Mouse (Mus musculus): ENCODE data around the gene Sytl2. TPM values are rescaled to one million over a fixed set of nuclear protein-coding genes. Genes with fewer than 3 reads are reported as not detected.

The Sytl2 gene
- 67.5 TPM for polyA plus RNA-seq (2017; shearing (Covaris generic))

DNA sequence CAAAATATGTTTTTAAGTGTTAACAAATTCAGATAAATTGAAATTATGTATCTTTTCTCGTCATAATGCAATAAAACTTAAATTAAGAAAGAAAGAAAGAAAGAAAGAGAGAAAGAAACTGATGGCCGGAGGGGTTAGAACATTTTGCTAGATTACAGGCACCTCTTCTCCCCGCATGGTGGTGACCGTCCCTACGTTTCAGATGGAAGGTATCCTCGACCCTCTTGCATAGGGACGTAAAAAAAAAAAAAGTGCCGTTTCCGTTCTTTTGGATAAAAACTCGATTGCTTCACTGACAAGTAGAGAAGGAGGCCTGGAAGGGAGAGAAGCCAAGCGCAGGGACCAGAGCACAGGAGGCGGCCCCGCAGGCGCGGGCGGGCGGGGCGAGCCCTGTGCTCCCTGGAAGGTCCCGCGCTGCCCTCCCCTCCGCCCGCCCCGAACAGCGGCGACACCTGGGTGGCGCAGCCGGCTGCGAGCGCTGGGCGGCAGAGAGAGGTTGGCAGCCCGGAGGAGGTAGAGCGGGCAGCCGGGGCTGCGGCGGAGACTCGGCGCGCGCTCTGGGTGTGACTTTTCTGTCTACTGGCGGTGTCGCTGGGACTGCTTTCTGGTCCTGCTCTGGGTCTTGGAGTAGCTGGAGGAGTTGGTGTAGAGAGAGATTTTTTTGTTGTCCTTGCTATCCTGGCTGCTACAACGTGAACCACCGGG, at the start of gene Sytl2:
Gene Sytl2, plus strand, starts transcription at position 311 of the 705 bp plus-strand sequence.

DNA sequence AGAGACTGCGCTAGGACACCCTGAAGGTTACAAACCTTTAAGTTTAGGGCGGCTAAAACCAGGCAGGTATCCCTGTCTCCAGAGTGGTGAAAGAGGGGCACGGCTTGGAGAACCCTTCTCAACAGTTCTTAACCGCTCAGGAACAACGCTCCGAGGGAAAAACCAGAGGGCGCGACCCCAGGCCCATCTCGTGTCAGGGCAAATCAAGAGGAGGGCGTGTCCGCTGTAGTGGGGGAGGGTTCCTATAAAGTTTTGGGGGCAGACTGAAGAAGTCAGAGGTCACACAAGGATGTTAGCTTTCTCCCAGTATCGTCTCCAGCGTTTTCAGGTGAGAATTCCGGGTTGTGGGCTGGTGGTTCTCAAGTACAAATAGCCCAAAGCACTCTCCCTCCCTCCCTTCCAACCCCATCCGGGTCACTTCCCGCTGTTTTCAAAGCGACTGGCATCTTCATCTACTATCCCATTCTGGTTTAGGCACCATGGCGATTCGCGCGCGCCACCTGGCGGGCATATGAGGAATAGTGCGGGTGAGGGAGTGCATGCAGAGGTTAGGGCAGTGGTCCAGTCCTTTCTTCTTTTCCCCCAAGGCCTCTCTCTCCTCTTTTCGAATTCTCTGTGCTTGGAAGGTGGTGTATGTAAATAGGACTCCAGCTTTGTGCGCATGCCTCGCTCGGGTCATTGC, 36.6 kb upstream of the Sytl2 start, which contains the start of gene Ccdc83:
Gene Ccdc83, minus strand, starts transcription at position 489 of the 682 bp plus-strand sequence.

DNA sequence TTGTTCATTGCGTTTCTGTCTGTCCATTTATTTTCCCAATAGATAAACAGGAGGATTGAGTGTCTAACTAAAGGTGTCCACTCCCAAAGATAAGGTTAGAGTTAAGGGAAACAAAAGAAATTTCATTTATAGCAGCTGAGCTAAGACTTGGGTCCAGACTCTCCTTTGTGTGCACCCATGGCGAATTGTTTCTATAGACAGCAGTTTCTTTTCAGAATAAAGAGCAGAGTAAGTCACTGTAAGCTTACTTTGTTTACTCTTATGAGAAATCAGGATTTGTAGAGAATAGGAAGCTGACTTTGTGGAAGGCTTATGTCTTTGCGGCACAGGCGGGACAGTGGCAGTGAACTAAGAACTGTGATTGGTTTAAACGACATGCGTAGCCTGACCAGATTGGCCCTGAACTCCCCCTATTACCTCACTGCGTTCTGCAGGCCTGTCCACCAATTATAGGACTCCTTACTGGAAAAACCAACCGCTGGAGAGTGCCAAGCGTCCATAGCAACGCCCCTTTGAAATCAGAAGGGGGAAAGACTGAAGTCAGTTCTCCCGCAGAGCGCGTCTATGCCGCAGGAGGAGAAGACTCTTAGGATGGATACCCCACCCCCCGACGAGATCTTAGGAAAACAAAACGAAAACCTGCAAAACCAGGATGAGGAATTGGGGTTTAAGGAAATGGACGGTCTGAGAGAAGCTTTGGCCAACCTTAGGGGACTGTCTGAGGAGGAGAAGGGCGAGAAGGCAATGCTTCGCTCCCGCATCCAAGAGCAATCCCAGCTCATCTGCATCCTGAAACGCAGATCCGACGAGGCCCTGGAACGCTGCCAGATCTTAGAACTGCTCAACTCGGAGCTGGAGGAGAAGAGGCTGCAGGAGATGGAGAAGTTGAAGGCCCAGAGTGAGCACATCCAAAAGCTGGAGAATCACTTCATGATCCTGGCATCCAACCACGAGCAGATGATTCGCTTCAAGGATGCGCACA, 124.3 kb downstream of the Sytl2 start, which contains the start of gene Ccdc89:
Gene Ccdc89, plus strand, starts transcription at position 558 of the 982 bp plus-strand sequence.

DNA sequence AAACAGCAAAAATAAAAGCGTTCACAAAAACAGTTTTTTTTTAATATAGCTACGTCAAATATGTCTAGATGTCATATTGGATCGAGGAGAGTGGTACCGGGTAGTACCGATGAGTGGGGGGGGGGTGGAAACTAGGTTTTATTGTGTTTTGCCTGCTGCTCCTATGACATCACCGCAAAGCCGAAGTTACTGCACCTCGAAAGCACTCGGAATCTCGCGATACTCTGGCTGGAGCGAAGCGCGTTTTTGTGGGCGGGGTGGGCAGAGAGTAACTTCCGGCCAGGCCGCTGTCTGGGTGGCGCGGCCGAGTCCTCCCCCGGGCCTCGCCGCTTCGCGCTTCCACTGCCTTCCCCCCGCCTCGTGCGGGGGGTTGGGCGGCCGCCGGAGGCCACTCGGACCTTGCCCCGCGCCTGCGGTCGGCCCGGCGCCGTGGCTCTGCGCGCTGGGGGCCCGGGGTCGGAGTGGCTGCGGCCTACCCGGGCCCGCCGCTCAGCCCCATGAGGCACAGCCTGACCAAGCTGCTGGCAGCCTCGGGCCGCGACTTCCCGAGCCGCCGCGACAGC, 140.5 kb downstream of the Sytl2 start, which contains the start of gene Crebzf:
Gene Crebzf, plus strand, starts transcription at position 212 of the 563 bp plus-strand sequence.

DNA sequence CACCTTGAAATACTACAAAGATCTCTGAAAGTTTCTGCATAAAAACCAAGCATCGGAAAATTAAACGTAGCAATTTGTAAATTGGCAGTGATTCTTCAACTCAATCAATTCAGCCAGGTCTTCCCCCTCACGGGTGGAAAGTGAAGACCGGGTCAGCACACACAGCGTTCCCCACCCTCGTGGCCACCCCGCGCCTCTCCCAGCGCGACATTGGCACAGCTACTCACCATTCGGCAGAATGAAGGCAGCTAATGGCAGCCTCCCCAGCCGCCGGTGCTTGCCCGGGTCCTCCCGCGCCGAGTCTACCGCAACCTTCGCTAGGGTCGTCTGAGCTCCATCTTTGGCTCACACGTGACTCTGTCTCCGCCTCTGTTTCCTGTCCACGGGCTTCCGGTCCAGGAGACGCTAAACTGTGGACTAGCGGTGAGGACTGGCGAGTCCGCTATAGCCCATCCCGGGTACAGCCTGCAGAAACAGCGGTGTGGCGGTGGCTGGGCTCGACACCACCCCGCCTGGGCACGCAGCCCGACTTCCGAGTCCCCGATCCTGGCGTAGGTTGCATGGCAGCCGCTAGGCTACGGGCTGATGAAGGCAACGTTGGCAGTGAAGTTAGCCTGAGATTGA, 154.9 kb downstream of the Sytl2 start, which contains the start of gene Tmem126a:
Gene Tmem126a, minus strand, starts transcription at position 385 of the 624 bp plus-strand sequence.

Other genes with a start within 250 kb of the Sytl2 start
- gene Picalm, start 172.0 kb upstream of the Sytl2 start, polyA plus RNA-seq (2017; shearing (Covaris generic)) = 51.7 TPM
- gene Ccdc83, start 36.5 kb upstream of the Sytl2 start, polyA plus RNA-seq (2017; shearing (Covaris generic)) = not detected
- gene Ccdc89, start 124.3 kb downstream of the Sytl2 start, polyA plus RNA-seq (2017; shearing (Covaris generic)) = not detected
- gene Crebzf, start 140.5 kb downstream of the Sytl2 start, polyA plus RNA-seq (2017; shearing (Covaris generic)) = 247 TPM
- 40.9 TPM for gene Tmem126a, start 155.0 kb downstream of the Sytl2 start, polyA plus RNA-seq (2017; shearing (Covaris generic))
- 21.1 TPM for gene Tmem126b, start 173.7 kb downstream of the Sytl2 start, polyA plus RNA-seq (2017; shearing (Covaris generic))
- gene Dlg2, start 174.4 kb downstream of the Sytl2 start, polyA plus RNA-seq (2017; shearing (Covaris generic)) = not detected